Mouse (Mus musculus) embryonic facial prominence, embryonic 14.5 days (tissue): ENCODE measurements around the gene Gm20695. TPM values are rescaled to one million over a fixed set of nuclear protein-coding genes. Genes with fewer than 3 reads are reported as not detected.

Source experiments
- ATAC-seq: fragments of 200-750 bp; cut with Nextera tagmentation; 2 replicates; pipeline ENCODE4 v1.8.0; 2017; ENCODE audit warnings: low read depth, moderate number of reproducible peaks, moderate TSS enrichment
- DNase-seq: peaks from one replicate; pipeline ENCODE4 v3.0.0-alpha.2; 2015; ENCODE audit warnings: low spot score
- H3K27ac ChIP-seq: fragments of 300-500 bp; sonication (generic); replicated peaks from 2 replicates; pipeline ENCODE4 v1.5.1; 2014; ENCODE audit warnings: low read depth, mild to moderate bottlenecking, low read length, moderate library complexity
- H3K27me3 ChIP-seq: fragments of 300-500 bp; sonication (generic); replicated peaks from 2 replicates; pipeline ENCODE4 v1.6.1; 2014; ENCODE audit warnings: low read length; ENCODE audit not compliant: control insufficient read depth, insufficient read depth
- H3K36me3 ChIP-seq: fragments of 300-500 bp; sonication (generic); 2 replicates; pipeline ENCODE4 v1.6.1; 2014; ENCODE audit warnings: low read length, mixed read lengths; ENCODE audit not compliant: control insufficient read depth, insufficient read depth
- H3K4me1 ChIP-seq: fragments of 300-500 bp; sonication (generic); 2 replicates; pipeline ENCODE4 v1.6.1; 2014; ENCODE audit warnings: antibody characterized with exemption, low read length; ENCODE audit not compliant: control insufficient read depth, insufficient read depth
- H3K4me2 ChIP-seq: fragments of 300-500 bp; sonication (generic); 2 replicates; pipeline ENCODE4 v1.6.1; 2014; ENCODE audit warnings: low read depth, mild to moderate bottlenecking, low read length, moderate library complexity, mixed read lengths
- H3K4me3 ChIP-seq: fragments of 300-500 bp; sonication (generic); 2 replicates; pipeline ENCODE4 v1.5.1; 2014; ENCODE audit warnings: low read depth, mild to moderate bottlenecking, low read length
- H3K9ac ChIP-seq: fragments of 300-500 bp; sonication (generic); 2 replicates; pipeline ENCODE4 v1.6.1; 2014; ENCODE audit warnings: low read depth, mild to moderate bottlenecking, low read length, moderate library complexity, mixed read lengths
- H3K9me3 ChIP-seq: fragments of 300-500 bp; sonication (generic); 2 replicates; pipeline ENCODE4 v1.6.1; 2016; ENCODE audit warnings: low read length; ENCODE audit not compliant: control insufficient read depth
- WGBS: fragments of 180-500 bp; shearing (Covaris S2); extraction: QIAGEN DNeasy Blood & Tissue Kit; methylation state at CpG from one replicate; pipeline ENCODE4 v1.1.7; 2014; 5-methylcytosine and 5-hydroxymethylcytosine counted together
- polyA plus RNA-seq: library from polyadenylated mRNA; unstranded; fragments of >200 nt; fragmentation: Nextera tagmentation; extraction: Ambion mirVana; gene quantifications from 2 replicates; pipeline ENCODE4 v1.2.1, GENCODE M21; 2014

The Gm20695 gene
- 3.0 and 3.7 TPM in 2 replicates for polyA plus RNA-seq

- Histone ChIP-seq H3K36me3 (no peaks in the 10 kb centered on the region), H3K27ac (peak within 1 kb of the TSS; percentile 83), H3K27me3 (no peaks in the 10 kb centered on the region), H3K4me2 (peak within 1 kb of the TSS; percentile 71), H3K9me3 (no peaks in the 10 kb centered on the region), H3K4me3 (peak within 1 kb of the TSS; percentile 95), H3K4me1 (no peaks in the 10 kb centered on the region), H3K9ac (peak within 1 kb of the TSS; percentile 91)
- WGBS: under 1% methylated on average over 42 of the region's 88 CpGs
- ATAC-seq: peak; percentile 99
- DNase-seq: peak; percentile 97
These were observed at the start of gene Gm20695, which contains the start of gene Zfp597 for GRCm38 (mm10) chr16:3884201-3885064. Gene Gm20695, plus strand, starts transcription at chr16:3884648. Gene Zfp597, minus strand, starts transcription at chr16:3884561.

- H3K27me3 ChIP-seq: no peaks in the 10 kb centered on the region
- WGBS: 78% methylated on average over 2 of the region's 2 CpGs
- no peak overlapping the region for H3K27ac ChIP-seq
- H3K4me3 ChIP-seq: no peak overlapping the region
- H3K4me2 ChIP-seq: no peak overlapping the region
- no peaks in the 10 kb centered on the region for H3K4me1 ChIP-seq
- H3K9me3 ChIP-seq: no peaks in the 10 kb centered on the region
- no peaks in the 10 kb centered on the region for H3K36me3 ChIP-seq
- ATAC-seq (no peak), DNase-seq (no peak)
- no peak overlapping the region for H3K9ac ChIP-seq
These were observed 49.0 kb upstream of the Gm20695 start for GRCm38 (mm10) chr16:3835461-3835860.

- Histone ChIP-seq H3K9me3 (no peaks in the 10 kb centered on the region), H3K4me3 (no peak overlapping the region), H3K27ac (no peak overlapping the region), H3K9ac (no peak overlapping the region), H3K4me2 (no peak overlapping the region), H3K36me3 (no peaks in the 10 kb centered on the region), H3K4me1 (no peaks in the 10 kb centered on the region), H3K27me3 (no peaks in the 10 kb centered on the region)
- WGBS: 59% methylated on average over 17 of the region's 17 CpGs
- DNase-seq (peak; percentile 45), ATAC-seq (0 out of 2 replicates have a peak, but pooled peaks have one; percentile 37)
These were observed 45.1 kb upstream of the Gm20695 start for GRCm38 (mm10) chr16:3839157-3839885.

- H3K4me3 ChIP-seq: no peak overlapping the region
- DNase-seq: peak; percentile 64
- H3K4me2 ChIP-seq: no peak overlapping the region
- no peak overlapping the region for H3K9ac ChIP-seq
- peaks cover 5% of the 10 kb centered on the region for H3K4me1 ChIP-seq
- no peaks in the 10 kb centered on the region for H3K27me3 ChIP-seq
- WGBS: 22% methylated on average over 4 of the region's 4 CpGs
- H3K27ac ChIP-seq: no peak overlapping the region
- no peaks in the 10 kb centered on the region for H3K36me3 ChIP-seq
- ATAC-seq: no peak
- H3K9me3 ChIP-seq: no peaks in the 10 kb centered on the region
These were observed 41.5 kb upstream of the Gm20695 start for GRCm38 (mm10) chr16:3842989-3843388.

- DNase-seq (no peak), ATAC-seq (no peak)
- H3K4me3 ChIP-seq: no peak overlapping the region
- H3K27ac ChIP-seq: no peak overlapping the region
- H3K4me2 ChIP-seq: no peak overlapping the region
- 50% methylated on average over 1 of the region's 1 CpGs for WGBS
- H3K9ac ChIP-seq: no peak overlapping the region
- no peaks in the 10 kb centered on the region for H3K36me3 ChIP-seq
- no peaks in the 10 kb centered on the region for H3K27me3 ChIP-seq
- peaks cover 5% of the 10 kb centered on the region for H3K4me1 ChIP-seq
- H3K9me3 ChIP-seq: no peaks in the 10 kb centered on the region
These were observed 40.7 kb upstream of the Gm20695 start for GRCm38 (mm10) chr16:3843796-3844195.

- DNase-seq (peak; percentile 99), ATAC-seq (peak; percentile 100)
- 5% methylated on average over 31 of the region's 38 CpGs for WGBS
- Histone ChIP-seq H3K9me3 (no peaks in the 10 kb centered on the region), H3K4me3 (peak within 1 kb of the TSS; percentile 57), H3K27me3 (no peaks in the 10 kb centered on the region), H3K4me2 (peak within 1 kb of the TSS; percentile 73), H3K4me1 (peaks cover 5% of the 10 kb centered on the region), H3K36me3 (no peaks in the 10 kb centered on the region), H3K9ac (peak within 1 kb of the TSS; percentile 72), H3K27ac (no peak within 1 kb of the TSS; the same call in 1 of the 2 replicates)
These were observed 37.5 kb upstream of the Gm20695 start, which contains the start of gene Zfp174 for GRCm38 (mm10) chr16:3846711-3847518. Gene Zfp174, plus strand, starts transcription at chr16:3847268.

- Histone ChIP-seq H3K4me1 (peaks cover 5% of the 10 kb centered on the region), H3K27me3 (no peaks in the 10 kb centered on the region), H3K4me2 (peak overlapping the region; percentile 73), H3K27ac (no peak overlapping the region; the same call in 1 of the 2 replicates), H3K36me3 (no peaks in the 10 kb centered on the region), H3K9me3 (no peaks in the 10 kb centered on the region), H3K4me3 (peak overlapping the region; percentile 57), H3K9ac (peak overlapping the region; percentile 72)
- 67% methylated on average over 4 of the region's 4 CpGs for WGBS
- ATAC-seq (no peak), DNase-seq (no peak)
These were observed 36.6 kb upstream of the Gm20695 start for GRCm38 (mm10) chr16:3847871-3848270.

GRCm38 (mm10) chr16:3848416-3848815 lies 36.0 kb upstream of the Gm20695 start:
- Histone ChIP-seq H3K4me3 (no peak overlapping the region), H3K27ac (no peak overlapping the region), H3K4me2 (no peak overlapping the region), H3K27me3 (no peaks in the 10 kb centered on the region), H3K4me1 (peaks cover 5% of the 10 kb centered on the region), H3K9me3 (no peaks in the 10 kb centered on the region), H3K9ac (no peak overlapping the region), H3K36me3 (no peaks in the 10 kb centered on the region)
- no peak for DNase-seq
- ATAC-seq: no peak
- WGBS: 77% methylated on average over 3 of the region's 3 CpGs
